Mouse (Mus musculus) urinary bladder, postnatal 14 days (tissue): ENCODE measurements around the gene Wbp1l.
"Not testable (repeated sequence)": the region's sequence is repeated elsewhere in the genome, so short reads cannot be mapped to it uniquely, and the experiment has no call there.

Experiments
- DNase-seq: peaks from one replicate; pipeline ENCODE4 v3.0.0; 2021; ENCODE audit warnings: low spot score

The Wbp1l gene

GRCm38 (mm10) chr19:46598720-46599252, at the start of gene Wbp1l:
Gene Wbp1l, plus strand, starts transcription at chr19:46599084.
- DNase-seq = peak; percentile 96

GRCm38 (mm10) chr19:46550385-46550784, 48.5 kb upstream of the Wbp1l start:
- no peak for DNase-seq

- no peak for DNase-seq
Observed at GRCm38 (mm10) chr19:46552496-46552895, 46.4 kb upstream of the Wbp1l start.

GRCm38 (mm10) chr19:46553541-46553955, 45.3 kb upstream of the Wbp1l start:
- DNase-seq = no peak

- no peak for DNase-seq
Observed at GRCm38 (mm10) chr19:46558009-46558408, 40.9 kb upstream of the Wbp1l start.

GRCm38 (mm10) chr19:46558631-46559030, 40.3 kb upstream of the Wbp1l start:
- DNase-seq = peak; percentile 18

GRCm38 (mm10) chr19:46562132-46562531, 36.8 kb upstream of the Wbp1l start:
- peak; percentile 70 for DNase-seq

GRCm38 (mm10) chr19:46562581-46563515, 36.0 kb upstream of the Wbp1l start:
- DNase-seq = no peak

GRCm38 (mm10) chr19:46563603-46564002, 35.3 kb upstream of the Wbp1l start:
- no peak for DNase-seq

- DNase-seq = no peak
Observed at GRCm38 (mm10) chr19:46564043-46564462, 34.8 kb upstream of the Wbp1l start.

- DNase-seq = not testable (repeated sequence)
Observed at GRCm38 (mm10) chr19:46571211-46571877, 27.5 kb upstream of the Wbp1l start.

GRCm38 (mm10) chr19:46571878-46572244, 27.0 kb upstream of the Wbp1l start:
- no peak for DNase-seq

GRCm38 (mm10) chr19:46572548-46572947, 26.3 kb upstream of the Wbp1l start:
- no peak for DNase-seq

GRCm38 (mm10) chr19:46572951-46573937, 25.6 kb upstream of the Wbp1l start, which contains the start of the genes Arl3 and Sfxn2:
Gene Arl3, minus strand, starts transcription at chr19:46573198.
Gene Sfxn2, plus strand, starts transcription at chr19:46573365.
- peak; percentile 96 for DNase-seq

GRCm38 (mm10) chr19:46573990-46574389, 24.9 kb upstream of the Wbp1l start:
- DNase-seq = no peak

- DNase-seq = no peak
Observed at GRCm38 (mm10) chr19:46575196-46575595, 23.7 kb upstream of the Wbp1l start.

- peak; percentile 87 for DNase-seq
Observed at GRCm38 (mm10) chr19:46587823-46588508, 10.9 kb upstream of the Wbp1l start.

- DNase-seq = no peak
Observed at GRCm38 (mm10) chr19:46591575-46591974, 7.3 kb upstream of the Wbp1l start.

GRCm38 (mm10) chr19:46592751-46593439, 6.0 kb upstream of the Wbp1l start:
- no peak for DNase-seq

- no peak for DNase-seq
Observed at GRCm38 (mm10) chr19:46598187-46598586, 697 bp upstream of the Wbp1l start.
